Mouse (Mus musculus) spleen, postnatal 4 days (tissue): Measurements from ENCODE around the gene Shroom3.
A peak's percentile ranks its signal among the peaks of the same experiment; 100 is the strongest.
"Not testable (repeated sequence)": the region's sequence is repeated elsewhere in the genome, so short reads cannot be mapped to it uniquely, and the experiment has no call there.

Experiments
- DNase-seq, 2 experiments: peaks; one replicate each; pipeline ENCODE4 v3.0.0; 2022; ENCODE audit warnings: low spot score in 2 of 2

Gene Shroom3

DNA sequence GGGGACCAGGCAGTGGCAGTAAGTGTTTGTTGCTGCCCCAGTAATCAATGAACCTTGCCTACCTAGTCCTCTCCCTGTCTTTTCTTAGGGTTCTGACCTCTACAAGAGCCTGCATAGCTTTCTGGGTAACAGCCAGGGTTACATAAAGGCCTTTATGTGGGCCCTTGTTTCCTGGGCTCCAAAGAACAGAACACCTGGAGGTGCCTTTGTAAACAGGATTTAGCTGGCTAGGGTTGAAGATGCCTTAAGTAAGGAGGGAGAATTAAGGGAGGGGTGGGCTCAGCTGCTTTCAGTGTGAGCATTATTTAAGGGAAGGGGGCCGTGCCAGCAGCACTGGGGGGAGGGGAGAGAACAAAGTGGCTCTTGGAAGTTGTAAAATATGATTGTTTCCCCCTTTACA is 210.5 kb downstream of the Shroom3 start:
- no peak for DNase-seq

DNA sequence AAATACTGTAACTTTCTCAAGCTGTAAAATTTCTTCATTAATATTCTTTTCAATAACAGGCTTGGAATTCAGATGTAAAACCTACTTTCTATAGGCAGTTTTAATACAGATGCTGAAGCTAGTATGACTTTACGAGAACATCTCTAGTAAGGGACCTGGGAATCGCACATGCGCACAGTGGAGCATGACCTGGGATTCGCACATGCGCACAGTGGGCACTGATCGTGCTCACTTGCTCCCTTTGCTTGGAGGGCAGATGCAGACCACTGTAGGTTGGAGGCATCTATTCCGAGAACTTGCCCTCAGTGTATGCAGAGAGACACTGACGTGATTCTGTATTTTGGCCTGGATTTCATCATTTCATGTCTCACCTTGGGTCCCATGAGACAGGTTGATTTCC is 212.6 kb downstream of the Shroom3 start:
- DNase-seq: no peak

DNA sequence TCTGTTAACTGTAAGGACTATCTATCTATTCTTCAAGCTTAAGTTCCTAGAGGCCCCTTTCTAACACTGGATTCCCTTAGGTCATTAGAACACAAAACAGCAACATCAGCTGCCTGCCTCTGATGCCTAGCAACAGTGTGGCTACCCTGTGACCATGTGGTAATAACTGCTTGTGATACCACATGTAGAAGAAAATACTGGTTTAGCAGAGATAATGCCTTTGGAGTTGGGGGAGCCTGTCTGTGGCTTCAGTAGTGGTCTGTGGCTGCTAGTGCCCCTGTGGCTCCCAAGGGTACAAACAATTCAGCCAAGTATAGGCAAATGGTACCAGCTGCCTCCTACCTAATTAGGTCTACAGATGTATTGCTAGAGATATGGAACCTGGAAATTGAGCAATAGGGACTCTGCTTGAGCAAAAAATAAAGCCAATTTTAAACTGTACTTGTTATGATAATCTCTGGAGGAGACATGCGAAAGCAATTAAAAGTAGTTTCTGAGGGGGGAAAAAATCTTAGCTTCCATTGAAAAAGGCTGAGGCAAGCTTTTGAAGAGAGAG is 213.6 kb downstream of the Shroom3 start:
- no peak for DNase-seq

DNA sequence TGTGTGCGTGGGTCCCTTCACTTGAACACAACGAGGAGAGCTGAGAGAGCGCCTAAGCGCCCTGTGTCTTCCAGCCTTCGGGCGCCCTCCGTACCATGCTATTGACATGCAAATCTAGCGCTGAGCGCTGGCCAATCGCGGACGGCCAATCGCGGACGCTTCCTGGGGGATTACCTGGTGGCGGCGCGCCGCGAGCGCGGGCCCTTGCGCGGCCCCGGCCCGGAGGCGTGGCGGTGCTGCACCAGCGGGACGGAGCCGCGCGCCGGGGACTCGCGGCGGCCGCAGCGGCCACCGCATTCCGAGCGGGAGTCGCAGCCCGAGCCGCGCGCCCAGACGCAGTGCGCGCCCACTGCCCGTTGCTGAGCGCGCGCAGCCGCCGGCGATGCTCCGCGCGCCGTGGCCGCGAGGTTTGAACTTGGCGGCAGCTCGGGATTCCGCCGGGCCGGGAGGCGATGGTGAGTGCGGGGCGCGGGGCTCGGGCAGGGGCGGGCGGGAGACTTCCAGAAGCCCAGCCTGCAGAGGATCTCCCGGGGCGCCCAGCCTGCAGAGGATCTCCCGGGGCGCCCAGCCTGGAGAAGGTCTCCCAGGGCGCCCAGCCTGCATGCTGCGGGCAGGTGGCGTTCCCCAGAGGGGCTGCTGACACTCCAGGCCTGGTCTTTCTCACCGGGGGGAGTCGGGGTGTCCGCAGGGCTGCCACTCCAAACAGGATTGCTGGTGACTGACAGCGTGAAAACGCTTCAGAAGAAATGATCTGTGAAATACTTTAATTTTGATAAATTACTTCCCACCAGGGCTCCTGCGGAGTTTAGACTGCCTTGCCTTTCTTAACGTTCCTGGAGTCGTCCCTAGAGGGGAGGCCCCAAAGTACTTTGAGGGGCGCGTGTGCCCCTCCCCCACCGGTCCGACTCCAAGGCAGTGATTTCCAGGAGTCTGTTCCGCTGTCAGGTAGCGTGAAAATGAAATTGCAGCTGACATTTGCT is 214.8 kb downstream of the Shroom3 start:
- DNase-seq: peak; percentile 45 to 72

DNA sequence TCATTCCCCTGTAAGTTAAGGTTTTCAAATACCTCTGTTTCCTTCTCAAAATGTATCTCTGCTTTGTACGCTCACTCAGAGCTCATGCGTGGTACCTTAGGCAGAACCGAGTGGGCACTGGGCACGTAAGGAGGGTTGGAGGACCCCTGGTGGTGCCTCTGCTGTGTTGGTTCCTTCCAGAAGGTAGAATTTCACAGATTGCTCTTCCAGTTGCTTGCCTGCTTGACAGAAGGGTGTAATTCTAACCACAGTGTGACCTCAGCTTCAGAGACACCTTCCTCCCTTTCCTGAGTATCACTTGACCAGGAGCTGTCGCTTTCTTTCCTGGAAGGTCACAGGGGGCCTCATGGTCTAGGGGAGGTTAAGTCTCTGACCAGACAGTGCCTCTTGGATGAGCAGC is 217.2 kb downstream of the Shroom3 start:
- no peak for DNase-seq

DNA sequence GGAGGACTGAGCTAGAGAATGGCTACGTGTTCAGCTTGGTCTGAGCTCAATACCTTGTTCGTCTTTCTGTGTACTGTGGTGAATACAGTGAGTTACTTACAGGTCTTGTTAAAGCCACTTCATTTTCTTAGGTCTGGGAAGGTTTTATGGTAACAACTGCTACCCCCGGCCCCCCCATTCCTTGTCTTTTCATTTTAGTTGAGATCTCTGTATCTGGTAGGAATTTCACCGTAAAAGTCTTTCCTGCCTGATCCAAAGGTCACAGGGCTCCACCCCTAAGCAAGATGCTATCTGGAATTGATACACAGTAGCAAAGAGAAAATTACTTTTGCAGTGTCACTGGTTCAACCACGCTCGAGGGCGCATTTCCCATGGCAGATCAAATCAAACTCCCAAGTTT is 218.6 kb downstream of the Shroom3 start:
- DNase-seq: no peak

DNA sequence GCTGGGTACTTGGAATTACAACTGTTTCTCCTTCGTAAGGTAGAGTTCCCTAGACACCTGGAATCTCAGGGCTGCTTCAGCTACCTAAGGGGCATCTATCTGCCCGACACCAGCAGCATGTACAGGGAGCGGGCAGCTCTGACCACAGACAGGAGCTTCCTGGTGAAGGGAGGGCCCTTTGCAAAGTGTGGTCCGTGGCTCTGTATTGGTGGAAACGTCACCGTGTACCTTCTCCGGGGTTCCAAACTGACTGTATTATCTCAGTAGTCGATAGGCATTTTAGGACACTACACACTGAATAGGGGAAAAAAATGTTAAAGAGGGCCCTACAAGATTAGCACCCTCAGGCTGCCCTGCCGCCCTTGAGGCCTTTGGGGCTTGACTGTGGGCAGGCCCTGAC is 221.9 kb downstream of the Shroom3 start:
- no peak for DNase-seq

DNA sequence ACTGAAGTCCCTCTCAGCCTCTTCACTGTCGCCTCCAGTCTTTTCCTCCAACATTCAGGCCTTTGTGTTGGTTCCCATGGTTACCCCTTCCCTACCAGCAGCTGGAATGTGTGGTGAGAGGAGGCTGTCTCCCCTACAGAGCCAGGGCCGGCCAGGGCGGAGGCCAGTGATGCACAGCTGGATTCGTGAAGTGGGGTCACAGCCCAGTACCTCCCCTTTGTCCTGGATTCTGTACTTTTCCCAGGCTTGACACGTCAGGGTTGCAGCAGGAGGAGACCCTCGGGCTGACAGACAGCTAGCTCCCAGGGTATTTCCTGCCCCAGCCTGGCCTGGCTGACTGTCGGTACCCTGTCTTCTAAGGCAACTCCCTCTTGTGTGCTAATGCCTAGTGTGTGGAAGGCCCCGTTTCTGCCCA is 222.4 kb downstream of the Shroom3 start:
- no peak for DNase-seq

DNA sequence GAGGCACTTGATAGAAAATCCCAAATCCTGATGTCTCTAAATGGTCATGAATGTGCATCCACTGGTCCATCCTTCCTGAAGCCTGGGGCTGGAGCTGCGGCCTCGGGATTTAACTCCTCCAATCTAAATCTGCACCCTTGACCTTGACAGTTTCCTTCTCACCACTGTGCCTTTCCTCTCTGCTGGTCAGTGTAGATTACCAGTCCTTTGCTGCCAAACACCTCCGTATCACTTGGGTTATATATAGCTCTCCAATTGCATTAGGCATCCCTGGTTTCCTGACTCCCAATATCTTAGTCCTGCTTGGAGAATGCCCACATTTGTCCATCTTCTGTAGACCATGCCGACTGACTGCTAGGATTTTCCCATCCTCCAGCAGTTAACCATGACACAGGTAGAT is 225.0 kb downstream of the Shroom3 start:
- DNase-seq: no peak

DNA sequence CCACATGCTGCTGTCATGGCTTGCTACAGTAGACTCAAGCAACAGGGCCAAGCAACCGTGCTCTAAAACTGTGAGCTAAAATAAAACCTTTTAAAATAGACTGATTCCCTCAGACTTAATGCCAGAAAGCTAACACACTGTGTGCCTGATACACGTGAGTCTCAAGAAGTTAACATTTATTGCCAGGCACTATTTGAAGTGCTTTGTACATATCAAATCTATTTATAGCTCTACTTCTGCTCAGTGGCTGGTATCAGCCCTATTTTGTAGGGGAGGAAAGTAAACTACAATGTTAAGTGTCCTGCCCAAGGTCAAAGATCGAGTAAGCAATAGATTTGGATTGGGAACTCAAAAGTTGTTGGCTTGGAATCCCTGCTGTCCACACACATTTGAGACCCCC is 227.6 kb downstream of the Shroom3 start:
- DNase-seq: no peak

DNA sequence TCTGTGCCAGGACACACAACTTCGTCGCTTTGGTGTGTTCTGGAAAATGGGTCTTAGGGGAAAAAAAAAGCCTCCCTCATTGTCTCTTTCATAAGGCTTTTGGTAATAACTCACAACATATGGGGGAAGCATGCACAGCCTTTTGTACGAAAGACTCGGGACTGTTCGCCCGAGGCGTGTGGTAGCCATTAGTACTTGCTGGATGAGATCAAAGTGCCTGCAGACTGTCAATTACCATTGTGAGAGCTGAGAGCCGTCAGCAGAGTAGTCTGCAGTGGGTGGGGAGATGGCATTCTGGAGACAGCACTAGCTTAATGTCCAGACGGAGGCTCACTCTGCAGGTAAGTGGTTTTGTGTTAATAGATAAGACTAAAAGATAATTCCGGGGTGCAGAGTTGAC is 232.2 kb downstream of the Shroom3 start:
- DNase-seq: no peak

DNA sequence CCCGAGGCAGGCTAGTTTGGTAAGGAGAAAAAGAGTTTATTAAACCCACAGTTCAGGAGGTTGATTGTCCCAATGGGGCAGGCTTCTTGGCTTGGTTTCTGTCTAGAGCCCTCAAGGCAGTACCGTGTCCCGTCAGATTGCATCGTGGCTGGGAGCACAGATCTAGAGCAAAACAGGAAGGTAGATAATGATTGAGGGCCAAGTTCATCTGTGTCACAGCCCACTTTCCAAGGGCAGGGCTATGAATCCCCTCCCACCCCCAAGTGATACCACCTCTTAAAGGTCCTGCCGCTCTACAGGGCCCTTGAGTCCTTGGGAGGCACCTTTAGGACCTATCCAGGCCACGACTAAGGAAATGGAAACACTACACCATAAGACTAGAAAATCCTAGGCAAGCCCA is 234.5 kb downstream of the Shroom3 start:
- no peak for DNase-seq

DNA sequence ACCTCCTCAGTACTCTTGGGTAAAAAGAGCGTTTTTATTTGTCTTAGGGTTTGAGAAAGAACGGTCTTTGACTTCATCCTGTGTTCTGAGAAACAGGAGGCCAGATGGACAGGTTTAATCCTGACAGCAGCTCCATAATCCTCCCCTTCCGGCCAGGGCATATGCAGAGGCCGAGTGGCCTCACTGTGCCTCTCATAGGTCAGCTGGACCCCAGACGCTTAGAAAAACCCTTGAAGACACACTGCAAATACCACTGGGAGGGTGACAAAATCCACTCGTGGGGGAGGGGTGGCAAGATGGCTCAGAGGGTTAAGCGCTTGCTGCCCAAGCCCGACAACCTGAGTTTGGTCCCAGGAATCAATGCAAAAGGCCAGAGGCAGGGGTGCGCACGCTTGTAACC is 234.9 kb downstream of the Shroom3 start:
- no peak for DNase-seq

DNA sequence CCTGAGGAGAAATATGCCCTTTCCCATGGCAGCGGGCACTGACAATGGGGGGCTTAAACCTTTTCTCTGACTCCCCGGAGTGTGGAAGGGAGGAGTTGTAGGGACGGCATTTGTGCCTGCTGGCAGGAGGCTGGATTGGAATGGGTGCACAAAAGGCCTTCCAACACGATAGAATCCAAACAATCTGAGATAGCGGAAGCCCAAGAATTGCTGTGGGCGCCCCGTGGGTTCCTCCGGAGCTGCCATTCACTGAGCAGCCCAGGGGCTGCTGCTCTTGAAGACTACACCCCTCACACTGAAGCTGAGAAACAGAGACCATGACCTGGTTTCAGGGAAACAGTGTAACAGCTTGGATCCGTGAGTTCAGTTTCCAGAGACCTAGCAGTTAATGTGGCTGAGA is 235.6 kb downstream of the Shroom3 start:
- DNase-seq: no peak

DNA sequence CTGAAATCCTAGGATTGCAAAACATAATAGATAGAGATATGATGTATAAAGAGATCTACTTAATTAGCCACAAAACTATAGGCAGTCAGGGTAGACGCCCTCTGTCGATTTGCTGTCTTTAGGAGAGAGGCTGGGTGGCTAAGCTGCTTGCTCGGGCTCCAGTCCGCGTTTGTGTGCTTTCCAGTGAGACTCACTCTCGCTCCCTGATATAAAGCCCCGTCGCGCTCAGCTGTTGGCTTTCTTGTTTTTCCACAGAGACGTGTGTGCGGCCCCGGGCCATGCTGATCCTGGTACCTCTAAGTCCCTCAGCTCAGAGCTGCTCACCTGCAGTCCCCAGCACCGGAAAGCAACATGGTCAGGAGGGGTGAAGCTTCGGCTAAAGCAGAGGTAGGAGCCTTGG is 236.2 kb downstream of the Shroom3 start:
- no peak for DNase-seq

DNA sequence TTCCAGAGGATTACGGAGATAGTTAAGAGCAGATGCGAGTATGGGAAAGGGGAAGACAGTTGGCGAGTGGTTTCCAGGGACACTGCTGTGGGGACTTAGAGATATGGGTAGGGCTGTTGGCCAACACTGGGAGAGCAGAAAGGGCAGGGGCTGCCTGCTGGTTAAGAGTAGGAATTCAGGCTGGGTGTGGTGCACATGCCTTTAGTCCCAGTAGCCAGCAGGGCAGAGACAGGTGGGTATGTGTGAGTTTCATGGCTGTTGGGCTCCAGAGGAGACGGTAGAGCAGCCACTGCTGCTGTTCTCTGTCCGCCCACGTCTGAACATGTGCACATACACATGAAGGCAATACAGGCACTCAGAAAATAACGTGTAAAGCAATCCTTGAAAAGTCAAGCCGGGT is 237.7 kb downstream of the Shroom3 start:
- no peak for DNase-seq

DNA sequence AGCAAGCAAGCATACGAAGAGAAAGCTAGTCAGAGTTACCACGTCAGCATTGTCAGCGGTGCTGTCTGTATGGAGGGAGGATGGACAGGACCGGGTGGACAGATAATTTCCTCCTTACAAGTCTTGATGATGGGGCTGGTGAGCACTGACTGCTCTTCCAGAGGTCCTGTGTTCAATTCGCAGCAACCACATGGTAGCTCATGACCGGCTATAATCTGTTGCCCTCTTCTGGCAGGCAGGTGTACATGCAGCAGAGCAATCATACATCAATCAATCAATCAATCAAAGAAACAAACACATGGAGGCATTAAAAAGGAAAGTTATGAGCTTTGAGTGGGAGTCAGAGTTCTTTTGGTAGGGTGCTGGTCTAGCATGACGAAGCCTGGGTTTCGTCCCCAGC is 238.5 kb downstream of the Shroom3 start:
- no peak for DNase-seq

DNA sequence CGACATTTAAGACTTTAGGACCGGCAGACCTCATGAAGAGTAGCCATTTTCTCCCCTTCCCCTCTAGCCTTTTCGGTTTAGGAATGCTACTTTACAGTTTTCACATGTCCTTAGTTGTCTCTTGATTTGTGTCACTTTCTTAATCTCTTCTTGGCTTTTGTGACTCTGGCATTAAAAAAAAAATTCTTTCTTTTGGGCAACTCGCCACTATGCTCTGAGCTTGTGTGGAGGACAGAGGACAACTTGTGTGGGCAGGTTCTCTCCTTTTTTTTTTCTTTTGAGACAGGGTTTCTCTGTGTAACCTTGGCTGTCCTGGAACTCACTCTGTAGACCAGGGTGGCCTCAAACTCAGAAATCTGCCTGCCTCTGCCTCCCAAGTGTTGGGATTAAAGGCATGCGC is 239.7 kb downstream of the Shroom3 start:
- DNase-seq: not testable (repeated sequence)

DNA sequence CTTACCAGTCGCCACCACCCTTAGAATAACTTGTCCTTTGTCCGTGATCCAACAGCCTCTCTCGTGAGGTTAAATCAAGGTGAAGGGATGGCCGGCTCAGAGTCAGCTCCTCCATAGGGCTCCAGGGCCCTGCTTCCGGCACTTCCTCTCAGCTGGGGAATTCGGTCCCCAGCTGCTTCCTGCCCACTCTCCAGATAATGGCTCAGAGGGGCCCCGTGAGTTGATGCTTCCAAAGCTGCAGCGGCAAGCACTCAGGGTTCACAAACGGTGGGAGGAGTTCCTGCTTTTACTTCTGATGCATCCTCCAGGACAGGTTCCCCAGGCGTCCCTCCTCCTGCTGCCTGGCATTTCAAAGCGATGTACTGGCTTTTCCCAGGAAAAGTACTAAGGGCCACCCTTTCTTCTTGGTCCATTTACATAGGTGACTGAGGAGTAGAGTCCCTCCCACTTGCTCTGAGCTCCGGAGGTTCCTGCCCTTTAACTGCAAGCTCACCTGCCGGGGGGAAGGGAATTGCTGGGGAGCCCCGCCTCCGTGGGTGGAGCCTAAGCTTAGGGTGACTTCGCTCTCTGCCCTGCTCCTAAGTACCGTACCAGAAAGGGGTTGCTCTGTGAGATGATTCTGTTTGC is 241.7 kb downstream of the Shroom3 start:
- peak in 1 of 2 experiments; percentile 23 for DNase-seq

DNA sequence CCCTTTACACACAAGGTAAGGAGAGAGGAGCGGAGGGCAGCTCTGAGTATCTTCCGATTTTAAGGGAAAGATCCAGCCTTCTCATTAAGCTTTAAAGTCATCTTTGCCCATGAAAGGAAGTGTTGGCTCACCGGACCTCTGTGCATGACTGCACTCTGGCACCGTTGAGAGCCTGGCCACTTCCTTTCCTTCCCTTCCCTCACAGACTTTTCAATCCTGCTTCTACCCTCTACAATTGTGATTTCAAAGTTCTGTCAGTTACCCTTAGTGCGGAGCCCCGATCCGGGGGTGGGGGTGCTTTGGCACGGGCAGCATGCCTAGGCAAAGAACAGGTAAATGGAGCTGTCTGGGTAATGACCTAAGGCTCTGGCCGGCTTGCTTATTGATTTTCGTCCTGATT is 244.4 kb downstream of the Shroom3 start:
- DNase-seq: no peak

DNA sequence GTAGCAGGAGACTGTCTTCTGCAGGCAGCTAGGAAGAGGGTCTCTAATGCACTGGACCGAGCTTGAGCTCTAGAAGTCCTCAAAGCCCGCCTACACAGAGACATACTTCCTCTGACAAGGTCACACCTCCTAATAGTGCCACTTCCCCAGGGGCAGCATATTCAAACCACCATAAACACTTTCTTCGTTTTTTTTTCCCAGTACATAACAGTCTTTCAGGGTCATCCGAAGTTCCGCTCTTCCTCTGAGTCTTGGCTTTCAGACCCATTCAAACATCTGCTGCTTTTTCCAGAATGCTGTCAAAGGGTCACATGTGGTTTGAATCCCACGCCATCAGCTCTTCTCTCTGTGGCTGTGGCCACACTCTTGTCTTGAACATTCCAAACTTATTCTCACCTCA is 247.3 kb downstream of the Shroom3 start:
- DNase-seq: no peak

DNA sequence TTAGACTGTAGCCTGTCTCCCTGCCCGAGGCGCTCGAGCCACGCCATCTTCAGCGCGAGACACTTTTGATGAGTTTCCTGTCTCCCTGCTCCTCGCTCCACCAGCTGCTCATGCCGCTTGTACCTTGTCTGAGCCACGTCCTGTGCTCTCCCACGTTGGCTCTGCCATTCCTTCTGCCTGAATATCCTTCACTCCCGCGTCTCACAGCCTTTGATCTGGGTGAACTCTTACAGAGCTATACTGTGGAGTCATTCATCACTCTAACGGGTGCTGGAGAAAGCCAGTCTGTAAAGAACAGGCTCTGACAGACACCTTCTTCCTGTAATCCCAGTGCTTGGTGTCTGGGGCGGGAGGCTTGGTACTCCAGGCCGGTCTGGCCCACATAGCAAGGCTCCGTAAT is 248.1 kb downstream of the Shroom3 start:
- no peak for DNase-seq

DNA sequence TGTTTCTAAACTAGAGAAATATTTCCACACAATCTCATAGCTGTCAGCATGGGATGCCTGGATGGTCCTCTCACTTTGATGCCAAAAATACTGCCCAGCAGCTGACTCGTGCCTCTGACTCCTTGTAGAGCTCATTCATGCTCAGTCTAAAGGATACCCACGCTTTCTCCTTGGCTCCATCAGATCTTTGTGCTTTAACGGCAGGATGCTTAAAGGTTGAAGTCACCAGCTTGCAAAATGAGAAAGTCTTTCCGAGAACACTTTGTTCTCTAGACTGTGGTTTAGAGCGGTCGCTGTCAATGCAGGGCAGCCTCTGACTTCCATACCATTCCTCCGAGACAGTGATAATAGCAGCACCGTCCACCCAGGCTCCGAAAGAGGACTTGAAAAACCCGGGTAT is 249.8 kb downstream of the Shroom3 start:
- DNase-seq: no peak
